Mouse (Mus musculus) heart, embryonic 14.5 days (tissue): ENCODE results near the gene Cyp1b1. TPM values are rescaled to one million over a fixed set of nuclear protein-coding genes. Genes with fewer than 3 reads are reported as not detected.

Experiments used
- ATAC-seq: fragments of 200-750 bp; cut with Nextera tagmentation; 2 replicates; pipeline ENCODE4 v1.8.0; 2017; ENCODE audit warnings: low read depth, moderate TSS enrichment; ENCODE audit not compliant: insufficient number of reproducible peaks, insufficient read depth, low FRiP score
- H3K27ac ChIP-seq, 2 experiments: fragments of 200-500 bp in 1 of 2; fragments of 300-500 bp in 1 of 2; sonication (generic) in 1 of 2; replicated peaks in 1 of 2; 2 replicates each; pipeline ENCODE4 v1.5.1; 2012 to 2014; ENCODE audit warnings: low read depth in 2 of 2, low read length in 2 of 2, control low read depth in 1 of 2, mild to moderate bottlenecking in 1 of 2, mixed read lengths in 1 of 2; ENCODE audit not compliant: control insufficient read depth in 1 of 2, insufficient read depth in 1 of 2
- H3K27me3 ChIP-seq: fragments of 300-500 bp; sonication (generic); 2 replicates; pipeline ENCODE4 v1.6.1; 2014; ENCODE audit warnings: mild to moderate bottlenecking, low read length, control low read depth; ENCODE audit not compliant: control insufficient read depth, insufficient read depth
- H3K36me3 ChIP-seq: fragments of 300-500 bp; sonication (generic); 2 replicates; pipeline ENCODE4 v1.6.1; 2014; ENCODE audit warnings: mild to moderate bottlenecking, control low read depth, low read length, mixed read lengths; ENCODE audit not compliant: control insufficient read depth, insufficient read depth
- H3K4me1 ChIP-seq, 2 experiments: fragments of 200-500 bp in 1 of 2; fragments of 300-500 bp in 1 of 2; sonication (generic) in 1 of 2; 2 replicates each; pipeline ENCODE4 v1.6.1; 2012 to 2014; ENCODE audit warnings: low read length in 2 of 2, control low read depth in 1 of 2, mixed read lengths in 1 of 2; ENCODE audit not compliant: control insufficient read depth in 2 of 2, insufficient read depth in 2 of 2
- H3K4me2 ChIP-seq: fragments of 300-500 bp; sonication (generic); 2 replicates; pipeline ENCODE4 v1.6.1; 2014; ENCODE audit warnings: mild to moderate bottlenecking, low read length
- H3K4me3 ChIP-seq, 2 experiments: fragments of 200-500 bp in 1 of 2; fragments of 300-500 bp in 1 of 2; sonication (generic) in 1 of 2; 2 replicates each; pipeline ENCODE4 v1.5.1; 2012 to 2014; ENCODE audit warnings: low read length in 2 of 2, mild to moderate bottlenecking in 2 of 2, control low read depth in 1 of 2, low read depth in 1 of 2, moderate library complexity in 1 of 2; ENCODE audit not compliant: control insufficient read depth in 1 of 2, insufficient read depth in 1 of 2
- H3K9ac ChIP-seq: fragments of 300-500 bp; sonication (generic); 2 replicates; pipeline ENCODE4 v1.6.1; 2014; ENCODE audit warnings: mild to moderate bottlenecking, low read length
- H3K9me3 ChIP-seq: fragments of 300-500 bp; sonication (generic); 2 replicates; pipeline ENCODE4 v1.6.1; 2016; ENCODE audit warnings: low read length, control low read depth; ENCODE audit not compliant: control insufficient read depth
- WGBS: fragments of 180-500 bp; shearing (Covaris S2); extraction: QIAGEN DNeasy Blood & Tissue Kit; methylation state at CpG from one replicate; pipeline ENCODE4 v1.1.7; 2014; 5-methylcytosine and 5-hydroxymethylcytosine counted together
- polyA plus RNA-seq: library from polyadenylated mRNA; unstranded; fragments of >200 nt; fragmentation: Nextera tagmentation; extraction: Ambion mirVana; gene quantifications from 2 replicates; pipeline ENCODE4 v1.2.1, GENCODE M21; 2014

Gene Cyp1b1
- polyA plus RNA-seq, 1 experiment from 2014 or later: 1.1 TPM

- H3K4me1 ChIP-seq: peaks cover 3 to 5% of the 10 kb centered on the region in 2 experiments; a peak in 2 of 4 replicates
- no peak overlapping the region for H3K9ac ChIP-seq
- H3K27me3 ChIP-seq: no peaks in the 10 kb centered on the region
- no peak overlapping the region for H3K4me3 ChIP-seq
- H3K9me3 ChIP-seq: 0 out of 2 replicates have a peak, but pooled peaks cover 4% of the 10 kb centered on the region
- 24% methylated on average over 3 of the region's 3 CpGs for WGBS
- H3K27ac ChIP-seq: no peak overlapping the region
- no peaks in the 10 kb centered on the region for H3K36me3 ChIP-seq
- no peak for ATAC-seq
- H3K4me2 ChIP-seq: no peak overlapping the region
Observed at GRCm38 (mm10) chr17:79746146-79746591, 31.3 kb upstream of the Cyp1b1 start.

GRCm38 (mm10) chr17:79745051-79745731 lies 30.3 kb upstream of the Cyp1b1 start:
- Histone ChIP-seq H3K4me1 (peaks cover 3 to 5% of the 10 kb centered on the region in 2 experiments; a peak in 2 of 4 replicates), H3K27me3 (no peaks in the 10 kb centered on the region), H3K27ac (no peak overlapping the region), H3K4me3 (no peak overlapping the region), H3K36me3 (no peaks in the 10 kb centered on the region), H3K9ac (no peak overlapping the region), H3K9me3 (0 out of 2 replicates have a peak, but pooled peaks cover 4% of the 10 kb centered on the region), H3K4me2 (no peak overlapping the region)
- WGBS: 56% methylated on average over 13 of the region's 13 CpGs
- no peak for ATAC-seq

GRCm38 (mm10) chr17:79743507-79743906 lies 28.6 kb upstream of the Cyp1b1 start:
- H3K9ac ChIP-seq: no peak overlapping the region
- H3K4me3 ChIP-seq: no peak overlapping the region
- no peak for ATAC-seq
- H3K36me3 ChIP-seq: no peaks in the 10 kb centered on the region
- WGBS: 100% methylated on average over 1 of the region's 1 CpGs
- H3K4me2 ChIP-seq: no peak overlapping the region
- no peak overlapping the region for H3K27ac ChIP-seq
- H3K27me3 ChIP-seq: no peaks in the 10 kb centered on the region
- no peaks in the 10 kb centered on the region for H3K9me3 ChIP-seq
- peaks cover 3 to 5% of the 10 kb centered on the region in 2 experiments; a peak in 2 of 4 replicates for H3K4me1 ChIP-seq

- H3K27me3 ChIP-seq: no peaks in the 10 kb centered on the region
- H3K36me3 ChIP-seq: no peaks in the 10 kb centered on the region
- peaks cover 3 to 5% of the 10 kb centered on the region in 2 experiments; a peak in 2 of 4 replicates for H3K4me1 ChIP-seq
- no peak overlapping the region for H3K4me3 ChIP-seq
- H3K9me3 ChIP-seq: no peaks in the 10 kb centered on the region
- no peak overlapping the region for H3K9ac ChIP-seq
- WGBS: 65% methylated on average over 5 of the region's 5 CpGs
- no peak overlapping the region for H3K27ac ChIP-seq
- ATAC-seq: no peak
- no peak overlapping the region for H3K4me2 ChIP-seq
Observed at GRCm38 (mm10) chr17:79742635-79743034, 27.8 kb upstream of the Cyp1b1 start.

- H3K27ac ChIP-seq: no peak overlapping the region
- no peaks in the 10 kb centered on the region for H3K4me1 ChIP-seq
- no peaks in the 10 kb centered on the region for H3K27me3 ChIP-seq
- 72% methylated on average over 5 of the region's 5 CpGs for WGBS
- no peaks in the 10 kb centered on the region for H3K9me3 ChIP-seq
- H3K4me3 ChIP-seq: no peak overlapping the region
- ATAC-seq: no peak
- no peak overlapping the region for H3K4me2 ChIP-seq
- no peaks in the 10 kb centered on the region for H3K36me3 ChIP-seq
- no peak overlapping the region for H3K9ac ChIP-seq
Observed at GRCm38 (mm10) chr17:79738847-79739498, 24.1 kb upstream of the Cyp1b1 start.

- no peak overlapping the region for H3K27ac ChIP-seq
- no peaks in the 10 kb centered on the region for H3K9me3 ChIP-seq
- no peaks in the 10 kb centered on the region for H3K4me1 ChIP-seq
- no peak for ATAC-seq
- no peaks in the 10 kb centered on the region for H3K27me3 ChIP-seq
- WGBS: 63% methylated on average over 3 of the region's 3 CpGs
- no peak overlapping the region for H3K9ac ChIP-seq
- H3K4me2 ChIP-seq: no peak overlapping the region
- no peaks in the 10 kb centered on the region for H3K36me3 ChIP-seq
- no peak overlapping the region for H3K4me3 ChIP-seq
Observed at GRCm38 (mm10) chr17:79737598-79737997, 22.7 kb upstream of the Cyp1b1 start.

- Histone ChIP-seq H3K36me3 (no peaks in the 10 kb centered on the region), H3K9ac (no peak overlapping the region), H3K4me2 (no peak overlapping the region), H3K9me3 (no peaks in the 10 kb centered on the region), H3K27me3 (no peaks in the 10 kb centered on the region), H3K27ac (no peak overlapping the region), H3K4me3 (no peak overlapping the region), H3K4me1 (peaks cover 12 to 23% of the 10 kb centered on the region in 2 experiments)
- 63% methylated on average over 4 of the region's 4 CpGs for WGBS
- no peak for ATAC-seq
Observed at GRCm38 (mm10) chr17:79733039-79733438, 18.2 kb upstream of the Cyp1b1 start.
